Mouse (Mus musculus) thymus, adult 2 months (tissue): ENCODE measurements around the gene Lrrn4cl.

Source experiments
- CTCF ChIP-seq: fragments of 200-500 bp; IDR thresholded peaks from 2 replicates; pipeline ENCODE4 v1.5.1; 2012; ENCODE audit warnings: mild to moderate bottlenecking, control low read depth, low read length, moderate library complexity, borderline replicate concordance; ENCODE audit not compliant: control insufficient read depth, poor library complexity, insufficient read depth; ENCODE audit errors: extremely low read depth
- POLR2A ChIP-seq: fragments of 200-500 bp; IDR thresholded peaks from 2 replicates; pipeline ENCODE4 v1.6.1; 2012; ENCODE audit warnings: mild to moderate bottlenecking, low read length, control low read depth, moderate library complexity; ENCODE audit not compliant: control insufficient read depth, poor library complexity, insufficient read depth; ENCODE audit errors: extremely low read depth

DNA sequence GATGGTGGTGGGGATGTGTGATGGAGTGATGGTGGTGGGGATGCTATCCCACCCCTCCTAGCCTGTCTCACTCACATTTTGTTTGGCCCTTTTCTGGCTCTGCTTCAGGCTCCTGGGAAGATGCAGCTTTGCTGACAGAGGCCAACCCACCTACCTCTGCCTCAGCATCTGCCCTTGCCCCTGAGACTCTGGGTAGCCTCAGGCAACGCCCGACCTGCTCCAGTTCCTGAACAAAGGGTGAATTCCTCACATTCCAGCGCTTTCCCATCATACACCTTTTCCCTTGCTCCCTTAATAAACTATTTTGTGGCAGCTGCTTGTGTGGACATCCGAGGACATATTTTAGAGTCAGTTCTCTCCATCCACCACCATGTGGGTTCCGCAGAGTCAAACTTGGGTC lies 2.2 kb upstream of the Lrrn4cl start:
- TF ChIP-seq POLR2A (no peak), CTCF (no peak)
